In the genomic region with DNA sequence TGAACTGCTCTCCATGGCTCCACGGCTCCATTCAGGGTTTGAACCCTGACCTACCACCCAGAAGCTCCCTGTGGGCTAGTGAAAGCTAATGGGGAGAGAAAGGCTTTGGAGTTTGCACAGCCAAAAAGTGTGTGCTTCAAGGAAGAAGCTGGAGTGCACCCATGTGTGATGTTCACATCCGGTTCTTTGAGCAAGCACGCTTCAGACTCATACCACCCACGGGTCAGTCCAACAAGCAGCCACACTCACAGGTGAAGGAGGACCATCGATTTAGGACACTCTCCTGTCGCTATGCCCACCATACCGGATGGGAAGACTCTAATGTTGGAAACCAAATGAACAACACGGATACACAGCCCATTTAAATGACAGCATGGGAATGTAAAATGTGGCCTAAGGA, we compare ENCODE assay signal across 27 mouse cellular contexts. TPM values are rescaled to one million over a fixed set of nuclear protein-coding genes. Genes with fewer than 3 reads are reported as not detected.
A peak's percentile ranks its signal among the peaks of the same experiment; 100 is the strongest.
DNase-seq lines count a peak whose midpoint lies in the region; ATAC-seq and TF ChIP-seq lines count a peak whose summit lies in the region.
"Had no signal": no experiment of that assay in that cellular context is flagged by ENCODE, and none has a peak within 500 bp of the region (broad histone marks: within the 10 kb centered on the region; RNA-seq: fewer than 3 reads in every experiment).

No protein-coding gene starts in this region.

- H3K27ac ChIP-seq in kidney, embryonic 16.5 days (ENCODE audit: low read length) = 0 out of 2 replicates have a peak overlapping the region, but pooled peaks have one; percentile 4
- H3K27ac ChIP-seq in CH12.LX (ENCODE audit: insufficient read depth, low read depth) = no peak overlapping the region
- H3K27ac ChIP-seq: embryonic facial prominence, embryonic 12.5 days; embryonic facial prominence, embryonic 15.5 days; gastrocnemius, adult 2 months; heart, embryonic 15.5 days; hindbrain, embryonic 14.5 days; hindbrain, postnatal 0 days had no signal

- no peak overlapping the region for H3K9ac ChIP-seq in kidney, embryonic 16.5 days (replicated peaks; ENCODE audit: low read length)
- H3K9ac ChIP-seq in CH12.LX (ENCODE audit: insufficient read depth, low read depth) = no peak overlapping the region
- H3K9ac ChIP-seq: embryonic facial prominence, embryonic 12.5 days; embryonic facial prominence, embryonic 15.5 days; forebrain, postnatal 0 days; heart, embryonic 12.5 days; heart, embryonic 15.5 days; hindbrain, embryonic 14.5 days had no signal

- no peaks in the 10 kb centered on the region for H3K36me3 ChIP-seq in kidney, embryonic 16.5 days (ENCODE audit: insufficient read depth, low read length)
- H3K36me3 ChIP-seq in CH12.LX (replicated peaks in 1 of 2; ENCODE audit: control insufficient read depth in 1 of 2, insufficient read depth in 1 of 2, low read length in 1 of 2) = no peaks in the 10 kb centered on the region
- H3K36me3 ChIP-seq: embryonic facial prominence, embryonic 12.5 days; embryonic facial prominence, embryonic 15.5 days; G1E; heart, embryonic 12.5 days; heart, embryonic 15.5 days had no signal

- dilution Hi-C loops in CH12.LX (cut with MboI; ENCODE audit: extremely low pct_ligation_motif_present, extremely low pct_unique_long_range_greater_than_20kb, low sequenced_read_pairs) = no loop called here

- H3K4me2 ChIP-seq in kidney, embryonic 16.5 days (replicated peaks; ENCODE audit: low read depth, low read length) = no peak overlapping the region
- H3K4me2 ChIP-seq in CH12.LX (ENCODE audit: insufficient read depth, low read depth, poor library complexity, severe bottlenecking) = no peak overlapping the region
- H3K4me2 ChIP-seq: embryonic facial prominence, embryonic 12.5 days; embryonic facial prominence, embryonic 15.5 days; heart, embryonic 12.5 days; heart, embryonic 15.5 days; hindbrain, embryonic 14.5 days had no signal

- no peak overlapping the region for H3K4me3 ChIP-seq in kidney, embryonic 16.5 days (ENCODE audit: low read length)
- H3K4me3 ChIP-seq in CH12.LX (replicated peaks in 1 of 3; ENCODE audit: low read depth in 2 of 3, low read length in 2 of 3, poor library complexity in 1 of 3) = no peak overlapping the region
- H3K4me3 ChIP-seq: embryonic facial prominence, embryonic 12.5 days; embryonic facial prominence, embryonic 15.5 days; gastrocnemius, adult 2 months; heart, embryonic 12.5 days; heart, embryonic 15.5 days had no signal

- no peaks in the 10 kb centered on the region for H3K9me3 ChIP-seq in kidney, embryonic 16.5 days (ENCODE audit: low read length)
- peaks cover 7% of the 10 kb centered on the region for H3K9me3 ChIP-seq in CH12.LX (replicated peaks; ENCODE audit: low read length)
- H3K9me3 ChIP-seq: embryonic facial prominence, embryonic 12.5 days; embryonic facial prominence, embryonic 15.5 days; G1E; heart, embryonic 12.5 days; heart, embryonic 15.5 days had no signal

- TF ChIP-seq POLR2A in CH12.LX (IDR thresholded peaks at IDR 0.05; ENCODE audit: low read depth, low read length) = no peak

- no peak for TF ChIP-seq EP300 in CH12.LX (IDR thresholded peaks at IDR 0.05; ENCODE audit: low read length)

- TF ChIP-seq RAD21 in CH12.LX (IDR thresholded peaks at IDR 0.05; ENCODE audit: low read depth, low read length) = no peak

- H3K4me1 ChIP-seq in kidney, embryonic 16.5 days (ENCODE audit: insufficient read depth, low read length) = peaks cover 11% of the 10 kb centered on the region
- peaks cover 3 to 61% of the 10 kb centered on the region in 2 experiments; a peak in 3 of 4 replicates for H3K4me1 ChIP-seq in CH12.LX (ENCODE audit: control insufficient read depth in 1 of 2, insufficient read depth in 2 of 2)
- H3K4me1 ChIP-seq: embryonic facial prominence, embryonic 12.5 days; embryonic facial prominence, embryonic 15.5 days had no signal

- H3K27me3 ChIP-seq in kidney, embryonic 16.5 days (ENCODE audit: insufficient read depth, low read length) = no peaks in the 10 kb centered on the region
- no peaks in the 10 kb centered on the region for H3K27me3 ChIP-seq in CH12.LX (replicated peaks)
- H3K27me3 ChIP-seq: embryonic facial prominence, embryonic 12.5 days; embryonic facial prominence, embryonic 15.5 days; heart, embryonic 12.5 days; heart, embryonic 15.5 days; Patski had no signal

- in situ Hi-C loops in CH12.LX (cut with MboI; ENCODE audit: low pct_ligation_motif_present, low pct_unique_long_range_greater_than_20kb, low sequenced_read_pairs) = no loop called here

- TF ChIP-seq CTCF in CH12.LX (conservative IDR thresholded peaks at IDR 0.05 in 1 of 2, IDR thresholded peaks at IDR 0.05 in 1 of 2; ENCODE audit: low read depth in 2 of 2, low read length in 2 of 2) = no peak

- no peak for DNase-seq in kidney, postnatal 36 days
- DNase-seq in spleen, adult 18-20 months = peak; percentile 17 to 25
- DNase-seq in spleen, postnatal 14 days (ENCODE audit: low spot score in 2 of 2) = no peak
- DNase-seq in A20 (ENCODE audit: low read depth, low spot score) = peak; percentile 65
- no peak for DNase-seq in CH12.LX (ENCODE audit: extremely low read depth)
- no peak for DNase-seq in thymus, postnatal 4 days
- DNase-seq: adrenal gland, postnatal 10 days; adrenal gland, postnatal 36 days; cerebellum, adult 18-20 months; cerebellum, adult 9-11 months; cerebellum, postnatal 25 days; forebrain, postnatal 0 days; gastrocnemius, adult 2 months; gastrocnemius, postnatal 14 days; heart, adult 18-20 months; heart, postnatal 10 days; heart, postnatal 4 days had no signal

- WGBS in kidney, embryonic 16.5 days = 69% methylated on average over 8 of the region's 8 CpGs

- H3K79me2 ChIP-seq in CH12.LX (replicated peaks; ENCODE audit: control insufficient read depth, extremely low read depth, insufficient read depth, poor library complexity, severe bottlenecking) = no peaks in the 10 kb centered on the region

- 0 out of 2 replicates have a peak, but pooled peaks have one; percentile 32 for ATAC-seq in kidney, embryonic 16.5 days (ENCODE audit: low FRiP score, low TSS enrichment)
- ATAC-seq: forebrain, embryonic 14.5 days; forebrain, postnatal 0 days; hindbrain, postnatal 0 days; Patski had no signal

TF ChIP-seq in CH12.LX, 34 proteins besides CTCF, POLR2A, EP300 and RAD21:
- TF ChIP-seq MAFK (IDR thresholded peaks at IDR 0.05; ENCODE audit: insufficient replicate concordance, low read length) = no peak
- 0 out of 2 replicates have a peak, but pooled peaks have one; percentile 25 for TF ChIP-seq MAX (IDR thresholded peaks at IDR 0.05; ENCODE audit: low read length)
- TF ChIP-seq ETS1 (conservative IDR thresholded peaks at IDR 0.05; ENCODE audit: low read depth, low read length) = no peak

RNA-seq across cellular contexts. Expression of a gene that starts 9.5 kb away (rescaled TPM):
- polyA plus RNA-seq in kidney, embryonic 16.5 days (2015; fragmentation: Nextera tagmentation; extraction: Ambion mirVana) = 14.0 and 14.5 TPM in 2 replicates
- total RNA-seq in CH12.LX (2012; rRNA removed) = 4.7 and 8.9 TPM in 2 replicates
- total RNA-seq in CH12.LX (2014; rRNA removed) = 2.2 and 3.5 TPM in 2 replicates
- polyA plus RNA-seq in CH12.LX (2012; ENCODE audit: insufficient read length, low read depth) = 3.4 and 4.4 TPM in 2 replicates

Comparison
In these comparisons a context has a peak if more than half of its experiments do, and no peak if none do; other contexts are left out.
1. DNase-seq: peak in spleen, adult 18-20 months (2 of 2) and A20 (single experiment); none in kidney, postnatal 36 days (0 of 2), spleen, postnatal 14 days (0 of 2), CH12.LX (single experiment) and thymus, postnatal 4 days (single experiment).